Mouse (Mus musculus) neural tube, embryonic 13.5 days (tissue): Measurements from ENCODE around the gene Zfyve28. TPM values are rescaled to one million over a fixed set of nuclear protein-coding genes. Genes with fewer than 3 reads are reported as not detected.
A peak's percentile ranks its signal among the peaks of the same experiment; 100 is the strongest.

Source experiments
- ATAC-seq: fragments of 200-750 bp; cut with Nextera tagmentation; 2 replicates; pipeline ENCODE4 v1.8.0; 2017; ENCODE audit warnings: low read depth, mild to moderate bottlenecking, moderate TSS enrichment, moderate library complexity
- H3K27ac ChIP-seq: fragments of 300-500 bp; sonication (generic); replicated peaks from 2 replicates; pipeline ENCODE4 v1.5.1; 2015; ENCODE audit warnings: moderate library complexity, mild to moderate bottlenecking, inconsistent platforms
- H3K27me3 ChIP-seq: fragments of 300-500 bp; sonication (generic); 2 replicates; pipeline ENCODE4 v1.6.1; 2015; ENCODE audit warnings: mild to moderate bottlenecking, inconsistent platforms
- H3K36me3 ChIP-seq: fragments of 300-500 bp; sonication (generic); 2 replicates; pipeline ENCODE4 v1.6.1; 2015; ENCODE audit warnings: mild to moderate bottlenecking, inconsistent platforms
- H3K4me1 ChIP-seq: fragments of 300-500 bp; sonication (generic); replicated peaks from 2 replicates; pipeline ENCODE4 v1.6.1; 2015; ENCODE audit warnings: inconsistent platforms
- H3K4me2 ChIP-seq: fragments of 300-500 bp; sonication (generic); 2 replicates; pipeline ENCODE4 v1.6.1; 2015; ENCODE audit warnings: inconsistent platforms, mild to moderate bottlenecking, moderate library complexity
- H3K4me3 ChIP-seq: fragments of 300-500 bp; sonication (generic); 2 replicates; pipeline ENCODE4 v1.5.1; 2015; ENCODE audit warnings: mild to moderate bottlenecking, inconsistent platforms
- H3K9ac ChIP-seq: fragments of 300-500 bp; sonication (generic); 2 replicates; pipeline ENCODE4 v1.6.1; 2015; ENCODE audit warnings: moderate library complexity, mild to moderate bottlenecking, inconsistent platforms
- H3K9me3 ChIP-seq: fragments of 300-500 bp; sonication (generic); 2 replicates; pipeline ENCODE4 v1.6.1; 2016; ENCODE audit warnings: inconsistent platforms
- WGBS: fragments of 180-500 bp; shearing (Covaris S2); methylation state at CpG from one replicate; pipeline ENCODE4 v1.1.7; 2015; 5-methylcytosine and 5-hydroxymethylcytosine counted together
- polyA plus RNA-seq: library from polyadenylated mRNA; unstranded; fragments of >200 nt; fragmentation: Nextera tagmentation; extraction: Ambion mirVana; gene quantifications from 2 replicates; pipeline ENCODE4 v1.2.1, GENCODE M21; 2015

Gene Zfyve28
- polyA plus RNA-seq, 1 experiment from 2014 or later, result 6.9 TPM

- no peak overlapping the region for H3K4me2 ChIP-seq
- no peaks in the 10 kb centered on the region for H3K27me3 ChIP-seq
- H3K27ac ChIP-seq, result no peak overlapping the region
- no peak overlapping the region for H3K9ac ChIP-seq
- WGBS, result 86% methylated on average over 5 of the region's 5 CpGs
- H3K9me3 ChIP-seq, result no peaks in the 10 kb centered on the region
- H3K4me1 ChIP-seq, result no peaks in the 10 kb centered on the region
- no peak for ATAC-seq
- H3K36me3 ChIP-seq, result no peaks in the 10 kb centered on the region; the same call in 1 of the 2 replicates
- no peak overlapping the region for H3K4me3 ChIP-seq
These were observed 69.6 kb downstream of the Zfyve28 start for GRCm38 (mm10) chr5:34218672-34219071.

GRCm38 (mm10) chr5:34217756-34218155 is 70.5 kb downstream of the Zfyve28 start:
- ATAC-seq, result no peak
- WGBS, result 74% methylated on average over 9 of the region's 9 CpGs
- Histone ChIP-seq H3K4me2 (no peak overlapping the region), H3K36me3 (peaks cover 3% of the 10 kb centered on the region; the same call in 1 of the 2 replicates), H3K9ac (no peak overlapping the region), H3K27me3 (no peaks in the 10 kb centered on the region), H3K9me3 (no peaks in the 10 kb centered on the region), H3K4me1 (no peaks in the 10 kb centered on the region), H3K4me3 (no peak overlapping the region), H3K27ac (no peak overlapping the region)

GRCm38 (mm10) chr5:34216025-34216424 is 72.2 kb downstream of the Zfyve28 start:
- no peaks in the 10 kb centered on the region for H3K27me3 ChIP-seq
- WGBS, result 84% methylated on average over 7 of the region's 7 CpGs
- no peaks in the 10 kb centered on the region for H3K4me1 ChIP-seq
- H3K9ac ChIP-seq, result no peak overlapping the region
- H3K9me3 ChIP-seq, result no peaks in the 10 kb centered on the region
- H3K4me2 ChIP-seq, result no peak overlapping the region
- ATAC-seq, result no peak
- no peak overlapping the region for H3K4me3 ChIP-seq
- H3K27ac ChIP-seq, result no peak overlapping the region
- H3K36me3 ChIP-seq, result peaks cover 3% of the 10 kb centered on the region; the same call in 1 of the 2 replicates

GRCm38 (mm10) chr5:34213659-34214058 is 74.6 kb downstream of the Zfyve28 start:
- Histone ChIP-seq H3K4me2 (no peak overlapping the region), H3K9me3 (no peaks in the 10 kb centered on the region), H3K4me1 (no peaks in the 10 kb centered on the region), H3K27me3 (no peaks in the 10 kb centered on the region), H3K36me3 (peaks cover 3% of the 10 kb centered on the region; the same call in 1 of the 2 replicates), H3K4me3 (no peak overlapping the region), H3K9ac (no peak overlapping the region), H3K27ac (no peak overlapping the region)
- 83% methylated on average over 8 of the region's 8 CpGs for WGBS
- ATAC-seq, result no peak

- no peak overlapping the region for H3K4me2 ChIP-seq
- no peak overlapping the region for H3K27ac ChIP-seq
- ATAC-seq, result peak; percentile 87
- no peak overlapping the region for H3K9ac ChIP-seq
- 0% methylated on average over 1 of the region's 1 CpGs for WGBS
- H3K27me3 ChIP-seq, result no peaks in the 10 kb centered on the region
- H3K4me1 ChIP-seq, result 0 out of 2 replicates have a peak, but pooled peaks cover 4% of the 10 kb centered on the region
- no peaks in the 10 kb centered on the region for H3K9me3 ChIP-seq
- peaks cover 3% of the 10 kb centered on the region; the same call in 1 of the 2 replicates for H3K36me3 ChIP-seq
- H3K4me3 ChIP-seq, result no peak overlapping the region
These were observed 78.0 kb downstream of the Zfyve28 start for GRCm38 (mm10) chr5:34210279-34210678.

- WGBS, result 67% methylated on average over 3 of the region's 3 CpGs
These were observed 80.7 kb downstream of the Zfyve28 start for GRCm38 (mm10) chr5:34207503-34207902.

GRCm38 (mm10) chr5:34205788-34206187 is 82.5 kb downstream of the Zfyve28 start:
- no peak overlapping the region for H3K4me2 ChIP-seq
- H3K9ac ChIP-seq, result no peak overlapping the region
- H3K27ac ChIP-seq, result no peak overlapping the region
- no peaks in the 10 kb centered on the region for H3K36me3 ChIP-seq
- H3K9me3 ChIP-seq, result no peaks in the 10 kb centered on the region
- no peaks in the 10 kb centered on the region for H3K27me3 ChIP-seq
- ATAC-seq, result no peak
- WGBS, result 67% methylated on average over 2 of the region's 2 CpGs
- no peak overlapping the region for H3K4me3 ChIP-seq
- H3K4me1 ChIP-seq, result 0 out of 2 replicates have a peak, but pooled peaks cover 4% of the 10 kb centered on the region

More at GRCm38 (mm10) chr5:34207503-34207902, 80.7 kb downstream of the Zfyve28 start:
- Histone ChIP-seq H3K36me3 (no peaks in the 10 kb centered on the region), H3K27ac (no peak overlapping the region), H3K4me3 (no peak overlapping the region), H3K4me2 (no peak overlapping the region), H3K27me3 (no peaks in the 10 kb centered on the region), H3K4me1 (0 out of 2 replicates have a peak, but pooled peaks cover 4% of the 10 kb centered on the region), H3K9ac (no peak overlapping the region), H3K9me3 (no peaks in the 10 kb centered on the region)
- ATAC-seq, result no peak

GRCm38 (mm10) chr5:34204911-34205310 is 83.3 kb downstream of the Zfyve28 start:
- no peak overlapping the region for H3K4me3 ChIP-seq
- no peak for ATAC-seq
- no peaks in the 10 kb centered on the region for H3K27me3 ChIP-seq
- no peak overlapping the region for H3K27ac ChIP-seq
- 89% methylated on average over 2 of the region's 2 CpGs for WGBS
- no peak overlapping the region for H3K9ac ChIP-seq
- 0 out of 2 replicates have a peak, but pooled peaks cover 4% of the 10 kb centered on the region for H3K4me1 ChIP-seq
- no peaks in the 10 kb centered on the region for H3K9me3 ChIP-seq
- no peaks in the 10 kb centered on the region for H3K36me3 ChIP-seq
- H3K4me2 ChIP-seq, result no peak overlapping the region

- no peaks in the 10 kb centered on the region for H3K27me3 ChIP-seq
- no peaks in the 10 kb centered on the region for H3K36me3 ChIP-seq
- H3K9ac ChIP-seq, result no peak overlapping the region
- no peak overlapping the region for H3K4me2 ChIP-seq
- no peaks in the 10 kb centered on the region for H3K9me3 ChIP-seq
- ATAC-seq, result no peak
- 80% methylated on average over 4 of the region's 4 CpGs for whole genome bisulfite sequencing
- no peak overlapping the region for H3K4me3 ChIP-seq
- H3K27ac ChIP-seq, result no peak overlapping the region
- H3K4me1 ChIP-seq, result no peaks in the 10 kb centered on the region
These were observed 86.2 kb downstream of the Zfyve28 start for GRCm38 (mm10) chr5:34202006-34202405.

GRCm38 (mm10) chr5:34201396-34201795 is 86.9 kb downstream of the Zfyve28 start:
- Histone ChIP-seq H3K27ac (no peak overlapping the region), H3K9me3 (no peaks in the 10 kb centered on the region), H3K36me3 (no peaks in the 10 kb centered on the region), H3K9ac (no peak overlapping the region), H3K4me1 (no peaks in the 10 kb centered on the region), H3K27me3 (no peaks in the 10 kb centered on the region), H3K4me3 (no peak overlapping the region), H3K4me2 (no peak overlapping the region)
- ATAC-seq, result no peak
- 78% methylated on average over 2 of the region's 2 CpGs for WGBS

- H3K4me2 ChIP-seq, result no peak overlapping the region
- no peak overlapping the region for H3K27ac ChIP-seq
- no peak for ATAC-seq
- no peaks in the 10 kb centered on the region for H3K27me3 ChIP-seq
- H3K9me3 ChIP-seq, result no peaks in the 10 kb centered on the region
- H3K36me3 ChIP-seq, result no peaks in the 10 kb centered on the region
- 86% methylated on average over 6 of the region's 6 CpGs for WGBS
- H3K4me1 ChIP-seq, result no peaks in the 10 kb centered on the region
- no peak overlapping the region for H3K9ac ChIP-seq
- no peak overlapping the region for H3K4me3 ChIP-seq
These were observed 89.6 kb downstream of the Zfyve28 start for GRCm38 (mm10) chr5:34198615-34199014.

- H3K27me3 ChIP-seq, result no peaks in the 10 kb centered on the region
- ATAC-seq, result no peak
- no peak overlapping the region for H3K9ac ChIP-seq
- H3K36me3 ChIP-seq, result no peaks in the 10 kb centered on the region
- no peak overlapping the region for H3K4me2 ChIP-seq
- no peaks in the 10 kb centered on the region for H3K4me1 ChIP-seq
- 82% methylated on average over 4 of the region's 4 CpGs for WGBS
- no peaks in the 10 kb centered on the region for H3K9me3 ChIP-seq
- H3K4me3 ChIP-seq, result no peak overlapping the region
- no peak overlapping the region for H3K27ac ChIP-seq
These were observed 91.0 kb downstream of the Zfyve28 start for GRCm38 (mm10) chr5:34197243-34197642.

- no peak overlapping the region for H3K27ac ChIP-seq
- no peak overlapping the region for H3K4me2 ChIP-seq
- no peaks in the 10 kb centered on the region for H3K9me3 ChIP-seq
- no peak for ATAC-seq
- WGBS, result 76% methylated on average over 7 of the region's 7 CpGs
- H3K9ac ChIP-seq, result no peak overlapping the region
- H3K4me3 ChIP-seq, result no peak overlapping the region
- H3K27me3 ChIP-seq, result no peaks in the 10 kb centered on the region
- no peaks in the 10 kb centered on the region for H3K4me1 ChIP-seq
- no peaks in the 10 kb centered on the region for H3K36me3 ChIP-seq
These were observed 91.8 kb downstream of the Zfyve28 start for GRCm38 (mm10) chr5:34196423-34196822.
